19 mouse cellular contexts compared by ENCODE assay signal in the genomic region with DNA sequence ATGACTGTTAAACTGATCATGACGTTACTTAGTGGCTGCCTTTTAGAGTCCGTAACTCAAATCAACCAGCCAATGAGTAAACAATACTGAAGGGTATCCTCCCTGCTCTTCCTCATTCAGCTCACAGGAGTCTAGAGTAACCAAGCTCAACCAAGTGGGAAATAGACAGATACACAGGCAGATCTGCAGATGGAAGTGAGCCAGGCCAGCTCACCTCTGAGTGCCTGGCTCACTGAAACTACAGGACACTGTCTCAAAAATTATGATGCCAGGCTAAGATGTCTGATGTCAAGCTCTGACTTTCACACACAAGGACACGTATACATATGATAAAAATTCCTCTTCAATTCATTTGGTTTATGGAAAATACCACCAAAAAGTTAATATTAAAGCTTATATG. TPM values are rescaled to one million over a fixed set of nuclear protein-coding genes. Genes with fewer than 3 reads are reported as not detected.
DNase-seq lines count a peak whose midpoint lies in the region; ATAC-seq lines count a peak whose summit lies in the region.
"Had no signal": no experiment of that assay in that cellular context is flagged by ENCODE, and none has a peak within 500 bp of the region (broad histone marks: within the 10 kb centered on the region; RNA-seq: fewer than 3 reads in every experiment).

No protein-coding gene starts in this region.

- WGBS in midbrain, embryonic 11.5 days, result 90% methylated on average over 3 of the region's 3 CpGs
- WGBS in midbrain, embryonic 10.5 days, result 95% methylated on average over 3 of the region's 3 CpGs

- no peaks in the 10 kb centered on the region for H3K4me1 ChIP-seq in midbrain, embryonic 11.5 days (ENCODE audit: control insufficient read depth, insufficient read depth, low read length)
- H3K4me1 ChIP-seq in midbrain, embryonic 10.5 days, result no peaks in the 10 kb centered on the region
- H3K4me1 ChIP-seq: embryonic facial prominence, embryonic 13.5 days; embryonic facial prominence, embryonic 15.5 days; forebrain, embryonic 13.5 days; forebrain, embryonic 15.5 days had no signal

- H3K9me3 ChIP-seq in midbrain, embryonic 11.5 days (ENCODE audit: control insufficient read depth, low read length), result no peaks in the 10 kb centered on the region
- no peaks in the 10 kb centered on the region for H3K9me3 ChIP-seq in midbrain, embryonic 10.5 days (replicated peaks)
- H3K9me3 ChIP-seq: embryonic facial prominence, embryonic 13.5 days; embryonic facial prominence, embryonic 15.5 days; forebrain, embryonic 13.5 days; forebrain, embryonic 15.5 days had no signal

- no peak overlapping the region for H3K4me2 ChIP-seq in midbrain, embryonic 11.5 days
- H3K4me2 ChIP-seq: embryonic facial prominence, embryonic 13.5 days; embryonic facial prominence, embryonic 15.5 days; forebrain, embryonic 13.5 days; forebrain, embryonic 15.5 days had no signal

- H3K27ac ChIP-seq in midbrain, embryonic 11.5 days (ENCODE audit: low read depth, low read length), result no peak overlapping the region
- no peak overlapping the region for H3K27ac ChIP-seq in midbrain, embryonic 10.5 days (replicated peaks)
- H3K27ac ChIP-seq: embryonic facial prominence, embryonic 13.5 days; embryonic facial prominence, embryonic 15.5 days; forebrain, embryonic 13.5 days; forebrain, embryonic 15.5 days had no signal

- no peak overlapping the region for H3K9ac ChIP-seq in midbrain, embryonic 11.5 days (ENCODE audit: low read length)
- H3K9ac ChIP-seq: embryonic facial prominence, embryonic 13.5 days; embryonic facial prominence, embryonic 15.5 days; forebrain, embryonic 13.5 days; forebrain, embryonic 15.5 days; forebrain, postnatal 0 days had no signal

- no peaks in the 10 kb centered on the region; the same call in 1 of the 2 replicates for H3K36me3 ChIP-seq in midbrain, embryonic 11.5 days (ENCODE audit: control insufficient read depth, insufficient read depth, low read length)
- H3K36me3 ChIP-seq in midbrain, embryonic 10.5 days, result peaks cover 28% of the 10 kb centered on the region
- H3K36me3 ChIP-seq: embryonic facial prominence, embryonic 13.5 days; embryonic facial prominence, embryonic 15.5 days; forebrain, embryonic 15.5 days had no signal

- no peak overlapping the region for H3K4me3 ChIP-seq in midbrain, embryonic 11.5 days (ENCODE audit: low read depth, low read length)
- H3K4me3 ChIP-seq in midbrain, embryonic 10.5 days, result no peak overlapping the region
- H3K4me3 ChIP-seq: embryonic facial prominence, embryonic 13.5 days; embryonic facial prominence, embryonic 15.5 days; forebrain, embryonic 13.5 days; forebrain, embryonic 15.5 days had no signal

- H3K27me3 ChIP-seq in midbrain, embryonic 11.5 days (ENCODE audit: control insufficient read depth, insufficient read depth, low read length), result no peaks in the 10 kb centered on the region
- no peaks in the 10 kb centered on the region for H3K27me3 ChIP-seq in midbrain, embryonic 10.5 days (ENCODE audit: low read depth, poor library complexity, severe bottlenecking)
- H3K27me3 ChIP-seq: embryonic facial prominence, embryonic 13.5 days; embryonic facial prominence, embryonic 15.5 days; forebrain, embryonic 13.5 days; forebrain, embryonic 15.5 days had no signal

- peak; percentile 32 to 53 for DNase-seq in cerebellum, postnatal 14 days
- DNase-seq in midbrain, embryonic 11.5 days (ENCODE audit: low spot score, missing footprints), result peak; percentile 21
- DNase-seq in midbrain, embryonic 10.5 days (ENCODE audit: low spot score), result no peak
- DNase-seq in MEL-GATA-1-ER (ENCODE audit: extremely low read depth, low read depth), result peak; percentile 5
- DNase-seq: adrenal gland, adult 2 months; adrenal gland, postnatal 10 days; adrenal gland, postnatal 25 days; cerebellum, adult 18-20 months; cerebellum, adult 8-10 months; cerebellum, adult 9-11 months; cerebellum, postnatal 36 days; embryo, embryonic 11 days; forebrain, postnatal 0 days had no signal

- no peak for ATAC-seq in cerebellum, adult (ENCODE audit: insufficient number of reproducible peaks, low FRiP score, low TSS enrichment)
- ATAC-seq in midbrain, embryonic 11.5 days (ENCODE audit: low FRiP score), result no peak
- ATAC-seq in erythroblast, adult 5-6 weeks (replicated peaks; ENCODE audit: low FRiP score, poor library complexity, severe bottlenecking), result no peak
- ATAC-seq: forebrain, embryonic 13.5 days; forebrain, embryonic 15.5 days; forebrain, postnatal 0 days had no signal

RNA-seq across cellular contexts. Expression of a gene that starts 59.0 kb away (rescaled TPM):
- 2.0 and 2.7 TPM in 2 replicates for polyA plus RNA-seq in midbrain, embryonic 11.5 days (2014; fragmentation: Nextera tagmentation; extraction: Ambion mirVana)
- polyA plus RNA-seq in midbrain, embryonic 10.5 days (2016; fragmentation: Nextera tagmentation; extraction: Ambion mirVana), result 2.2 and 3.4 TPM in 2 replicates
- total RNA-seq in erythroblast, adult 5-6 weeks (2015; ENCODE audit: low replicate concordance), result 9.2 and 16.1 TPM in 2 replicates
- 10.9 and 11.6 TPM in 2 replicates for total RNA-seq in erythroblast, adult 5-6 weeks (2017; ENCODE audit: low replicate concordance)
